Mouse (Mus musculus) cerebellum, adult 9-10 months (tissue): ENCODE measurements around the gene Dnaaf5.

ENCODE experiments used
- DNase-seq: peaks from one replicate; pipeline ENCODE4 v3.0.0; 2022

The Dnaaf5 gene

DNA sequence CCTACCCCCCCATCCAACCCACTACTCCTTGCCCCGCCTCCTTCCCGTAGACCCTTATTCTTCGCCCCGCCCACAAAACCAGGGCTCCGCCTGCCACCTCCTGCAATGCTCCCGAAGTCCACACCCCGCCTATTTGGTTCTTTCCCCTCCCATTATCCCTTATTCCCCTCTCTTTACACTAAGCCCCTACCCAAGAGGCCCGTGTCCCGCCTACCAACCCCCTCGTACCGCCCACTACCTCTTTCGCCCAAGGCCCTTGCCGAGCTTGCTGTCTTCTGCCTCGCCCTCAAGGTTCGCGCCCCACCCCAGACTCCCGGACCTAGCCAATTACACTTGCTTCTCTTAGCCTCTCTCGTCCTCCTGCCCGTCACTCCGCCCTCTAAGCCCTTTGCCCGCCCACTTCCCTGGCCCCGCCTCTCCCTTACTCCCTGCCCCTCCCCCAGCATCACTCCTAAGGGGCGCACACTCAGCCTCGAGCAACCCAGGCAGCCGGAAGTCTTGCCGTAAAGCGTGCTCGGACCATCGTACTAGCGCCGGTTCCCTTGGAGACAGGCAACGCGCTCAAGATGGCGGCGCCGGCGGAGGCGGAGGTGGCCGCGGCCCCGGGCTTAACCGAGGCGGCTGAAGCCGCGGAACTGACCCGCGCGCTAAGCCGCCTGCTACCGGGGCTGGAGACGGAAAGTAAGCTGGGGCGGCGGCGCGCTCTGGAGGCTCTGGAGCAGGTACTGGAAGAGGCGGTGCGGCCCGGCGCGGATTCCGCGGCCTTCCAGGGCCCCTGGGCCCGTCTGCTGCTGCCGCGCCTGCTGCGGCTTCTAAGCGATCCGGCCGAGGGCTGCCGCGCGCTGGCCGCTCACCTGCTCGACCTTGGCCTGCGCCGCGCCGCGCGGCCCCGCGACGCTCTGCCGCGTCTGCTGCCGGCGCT lies at the start of gene Dnaaf5, which contains the start of gene Prkar1b:
TSS of gene Dnaaf5 (plus strand) at position 543 of the 922 bp plus-strand sequence.
TSS of gene Prkar1b (minus strand) at position 321 of the 922 bp plus-strand sequence.
- peak; percentile 97 for DNase-seq

DNA sequence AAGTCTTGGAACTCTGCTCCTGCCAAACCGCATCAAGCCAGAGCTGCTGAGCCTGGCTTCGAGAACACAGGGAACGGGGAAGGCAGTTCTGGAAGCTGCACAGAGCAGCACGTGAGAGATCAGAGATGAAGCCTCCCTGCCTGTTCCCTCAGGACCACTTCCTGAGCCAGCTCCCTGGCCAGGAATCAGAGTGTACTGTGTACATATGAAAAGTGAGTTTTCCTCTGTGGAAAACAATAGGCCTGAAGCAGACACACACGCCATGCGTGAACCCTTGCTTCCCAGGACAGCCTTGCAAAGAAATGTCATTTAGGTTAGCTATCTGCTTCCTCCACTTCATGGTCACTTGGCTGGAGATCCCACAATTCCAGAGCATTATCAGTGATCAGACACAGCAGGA lies 48.2 kb upstream of the Dnaaf5 start:
- no peak for DNase-seq

DNA sequence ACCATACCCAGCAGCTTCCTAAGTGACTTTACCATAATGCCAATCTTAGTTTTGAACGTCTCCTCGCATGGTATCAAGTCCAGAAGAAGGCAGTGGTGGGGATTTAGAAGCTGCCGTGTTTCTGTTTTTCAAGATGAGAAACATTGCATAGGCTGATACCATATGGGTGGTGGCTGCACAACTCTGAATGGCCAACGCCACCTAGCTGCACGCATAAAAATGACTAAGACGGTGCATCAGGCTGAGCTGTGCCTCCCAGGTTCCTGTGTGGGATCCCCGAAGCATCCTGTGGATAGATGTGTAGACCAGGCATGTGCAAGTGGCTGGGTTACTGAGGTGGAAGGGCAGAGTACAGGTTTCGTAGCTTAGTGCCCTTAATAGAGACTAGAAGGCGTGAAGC lies 42.2 kb upstream of the Dnaaf5 start:
- no peak for DNase-seq

DNA sequence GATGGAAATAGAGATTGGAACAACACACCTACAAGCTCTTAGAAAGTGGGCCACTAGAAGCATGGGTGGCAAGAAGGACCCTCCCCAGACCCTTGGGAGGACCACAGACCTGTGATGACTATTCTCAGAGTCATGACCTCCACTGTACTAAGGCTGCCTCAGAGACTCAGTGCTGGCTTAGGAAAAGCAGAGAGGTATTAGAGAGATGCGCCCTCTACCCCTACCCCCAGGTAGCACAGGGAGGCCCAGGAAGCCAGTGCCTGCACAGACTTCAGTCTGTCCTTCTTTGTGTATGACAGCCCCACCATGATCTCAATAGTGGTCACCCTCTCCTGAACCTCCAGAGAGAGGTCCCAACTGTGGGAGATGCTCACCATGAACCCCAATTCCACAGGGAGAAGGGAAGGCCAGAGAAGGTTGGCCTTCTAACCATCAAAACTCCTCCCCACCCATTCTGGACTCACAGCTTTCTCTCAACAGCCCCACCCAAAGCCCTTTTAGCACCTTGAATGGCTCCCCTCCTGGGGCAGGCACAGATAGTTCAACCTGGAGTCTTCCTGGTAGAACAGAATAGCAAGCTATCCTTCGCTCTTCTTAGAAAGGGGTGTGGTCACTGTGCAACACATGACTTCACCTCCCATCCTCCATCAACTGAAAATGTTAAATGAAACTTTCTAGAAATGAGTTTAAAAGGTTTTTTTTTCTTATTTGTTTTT lies 39.7 kb upstream of the Dnaaf5 start:
- no peak for DNase-seq

DNA sequence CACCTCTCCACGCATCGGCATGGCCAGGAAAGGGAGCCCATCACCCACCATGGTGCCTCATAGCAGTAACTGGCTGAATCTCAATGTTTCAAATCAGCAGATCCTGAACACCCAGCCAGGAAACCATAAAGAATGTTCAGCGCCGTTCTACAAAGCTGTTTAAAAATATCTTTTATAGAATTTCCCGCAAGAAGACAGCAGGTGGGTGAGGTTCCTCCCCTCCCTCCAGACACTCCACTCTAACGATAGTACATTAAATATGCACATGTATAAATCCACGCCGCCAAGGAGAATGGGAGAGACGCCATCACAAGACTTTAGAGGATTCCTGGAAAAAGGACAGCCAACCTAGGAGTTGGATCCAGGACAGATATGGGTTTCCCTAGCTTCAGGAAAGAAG lies 38.0 kb upstream of the Dnaaf5 start:
- DNase-seq: no peak

DNA sequence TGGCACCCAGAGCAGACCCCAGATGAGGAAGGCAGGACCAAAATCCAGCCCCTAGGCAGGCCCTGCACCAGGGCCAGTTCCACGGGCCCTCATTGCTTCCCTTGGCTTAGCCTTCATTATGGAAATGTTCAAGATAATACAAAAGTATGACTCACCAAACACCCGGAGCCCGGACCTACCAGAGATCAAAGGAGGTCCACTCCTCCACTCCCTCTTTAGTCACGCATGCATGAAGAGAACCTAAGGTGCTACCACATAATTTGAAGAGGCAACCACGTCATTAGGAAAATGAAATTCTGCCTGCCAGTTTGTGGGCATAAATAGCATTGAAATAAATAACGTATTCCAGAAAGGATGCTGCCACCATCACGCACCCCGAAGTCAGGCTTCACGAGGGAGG lies 37.6 kb upstream of the Dnaaf5 start:
- DNase-seq: no peak

DNA sequence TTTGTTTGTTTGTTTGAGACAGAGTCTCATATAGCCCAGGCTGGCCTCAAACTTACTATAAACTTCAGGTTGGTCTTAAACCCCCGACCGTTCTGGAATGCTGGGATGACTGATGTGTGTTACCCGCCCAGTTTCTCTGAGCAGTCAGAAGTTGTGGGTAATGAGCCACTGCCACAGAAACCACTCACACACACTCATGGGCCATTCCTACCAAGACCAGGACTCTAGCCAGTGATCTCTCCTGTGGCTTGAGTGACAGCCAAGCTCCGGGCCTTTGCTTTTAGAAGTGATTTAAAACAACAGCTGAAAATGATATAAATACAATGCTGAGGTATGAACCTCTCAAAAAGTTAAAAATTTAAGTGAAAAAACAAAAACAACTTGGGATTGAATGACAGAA lies 35.1 kb upstream of the Dnaaf5 start:
- no peak for DNase-seq

DNA sequence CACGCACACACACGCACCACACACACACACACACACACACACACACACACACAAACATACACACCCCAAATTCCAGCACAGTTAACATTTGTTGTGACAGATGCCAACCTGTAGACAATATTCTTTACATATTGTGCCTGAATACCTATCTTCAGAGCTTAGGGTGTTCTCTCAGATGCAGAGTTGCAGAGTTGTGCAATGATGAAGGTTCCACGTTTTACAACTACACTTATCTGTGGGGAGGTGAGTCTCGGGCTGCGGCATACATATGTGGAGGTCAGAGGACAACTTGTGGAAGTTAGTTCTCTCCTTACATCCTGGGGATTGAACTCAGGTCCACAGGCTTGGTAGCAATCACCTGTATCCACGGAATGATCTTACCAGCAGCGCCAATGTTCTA lies 34.5 kb upstream of the Dnaaf5 start:
- no peak for DNase-seq

DNA sequence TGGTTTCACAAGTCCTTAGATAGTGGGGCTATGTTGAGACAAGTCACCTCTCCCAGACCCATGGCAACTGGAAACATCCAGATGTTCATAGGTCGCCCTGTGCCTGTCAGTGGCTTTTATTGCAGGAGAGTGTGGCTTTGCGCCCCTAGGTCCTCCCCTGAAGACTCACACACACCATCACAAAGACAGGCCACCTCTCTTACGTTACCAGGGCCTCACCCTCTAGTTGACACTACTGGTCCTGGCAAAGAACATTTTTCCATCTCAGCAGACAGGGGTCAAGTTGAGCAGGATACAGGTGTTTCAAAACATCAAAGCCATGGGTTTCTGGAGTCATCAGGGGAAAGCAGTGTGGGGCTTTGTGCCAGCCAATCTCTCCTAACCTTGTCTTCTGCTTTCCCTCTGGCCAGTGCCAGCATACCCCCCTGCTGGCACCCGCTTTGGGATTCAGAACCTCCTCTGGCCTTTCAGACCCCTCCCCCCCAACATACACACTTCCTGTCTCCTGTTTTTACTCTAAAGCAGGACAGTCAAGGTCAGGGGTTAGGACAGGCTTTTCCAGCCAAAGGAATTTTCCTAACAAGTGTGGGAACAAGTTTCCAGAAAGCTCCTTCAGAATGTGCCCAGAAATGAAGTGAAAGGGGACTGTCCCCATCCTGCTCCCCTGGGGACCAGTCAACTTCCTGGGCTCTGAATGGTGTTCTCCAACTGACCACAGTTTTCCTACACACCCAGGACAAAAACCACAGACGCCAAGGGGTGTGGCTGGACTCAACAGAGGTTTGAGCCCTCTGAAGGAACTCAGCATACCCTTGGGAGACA lies 31.7 kb upstream of the Dnaaf5 start:
- DNase-seq: no peak

DNA sequence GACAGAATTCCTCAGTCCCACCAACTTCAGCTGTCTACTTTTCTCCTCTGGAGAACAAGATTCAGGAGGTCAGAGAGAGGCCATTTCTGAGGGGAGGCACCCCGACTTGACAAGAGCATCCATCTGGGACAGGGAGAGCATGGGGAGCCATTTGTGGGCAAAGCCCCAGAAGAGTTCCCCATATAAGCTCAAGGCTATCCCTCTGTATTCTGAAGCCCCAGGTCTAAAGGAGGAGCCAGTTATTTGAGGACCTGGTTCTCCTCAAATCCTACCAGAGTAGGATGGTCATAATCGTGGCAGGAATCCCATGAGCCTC lies 31.1 kb upstream of the Dnaaf5 start:
- no peak for DNase-seq

DNA sequence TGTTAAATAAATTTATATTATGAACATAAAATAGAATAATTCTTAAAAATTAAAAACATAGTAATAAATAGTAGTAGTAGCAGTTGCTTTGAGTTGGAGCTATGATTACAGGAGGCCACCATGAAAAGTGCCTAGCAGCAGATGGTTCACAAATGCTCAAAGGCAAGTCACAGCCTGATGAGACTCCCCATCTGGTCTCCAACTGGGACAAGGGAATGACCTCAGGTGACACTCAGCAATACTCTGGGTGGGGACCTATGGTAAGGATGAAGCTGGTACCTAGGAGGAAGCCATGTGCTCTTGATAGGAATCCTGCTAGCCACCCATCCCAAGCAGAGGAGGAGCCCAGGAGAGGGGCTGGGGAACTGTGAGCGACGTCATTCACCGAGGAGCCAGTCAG lies 24.3 kb upstream of the Dnaaf5 start:
- peak; percentile 79 for DNase-seq

DNA sequence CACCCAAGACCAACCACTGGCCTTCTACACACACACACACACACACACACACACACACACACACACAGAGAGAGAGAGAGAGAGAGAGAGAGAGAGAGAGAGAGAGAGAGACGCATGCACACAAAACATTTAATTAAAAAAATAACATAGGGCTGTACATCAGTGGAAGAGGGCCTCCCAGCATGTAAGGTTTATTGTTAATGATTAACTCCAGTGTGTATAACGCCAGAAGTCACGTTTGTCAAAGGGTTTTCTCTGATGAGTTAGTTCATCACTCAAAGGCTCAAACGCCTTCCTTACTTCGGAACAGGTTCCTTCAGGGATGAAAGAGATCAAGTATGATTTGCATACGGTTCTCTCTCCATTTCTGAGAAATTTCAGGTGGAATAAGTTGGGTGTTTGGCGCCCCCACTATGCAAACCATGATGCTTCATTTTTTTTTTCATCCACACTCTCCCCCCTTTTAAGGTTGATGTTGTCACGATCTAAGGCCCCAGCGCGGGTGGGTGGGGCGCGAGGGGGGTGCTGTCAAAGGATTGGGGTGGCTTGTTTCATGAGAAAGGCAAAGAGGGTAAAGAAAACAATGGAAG lies 21.5 kb upstream of the Dnaaf5 start:
- peak; percentile 62 for DNase-seq

DNA sequence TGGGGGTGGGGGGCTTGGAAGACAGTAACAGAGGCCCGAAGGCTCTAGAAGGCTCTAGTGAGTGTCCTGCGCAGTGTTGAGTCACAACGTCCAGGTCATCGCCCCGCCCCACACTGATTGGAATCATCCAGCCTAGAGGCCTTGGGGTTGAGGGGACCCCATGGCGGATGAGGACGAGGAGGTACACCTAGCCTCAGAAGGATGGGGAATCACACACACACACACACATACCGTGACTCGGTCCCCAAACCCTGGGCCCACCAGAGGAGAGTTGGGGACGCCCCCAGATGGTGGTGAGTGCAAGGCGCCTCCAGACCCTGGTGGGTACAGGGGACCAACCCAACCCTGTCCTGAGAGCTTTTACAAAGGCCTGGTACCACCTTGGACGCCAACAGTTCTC lies 20.9 kb upstream of the Dnaaf5 start:
- DNase-seq: peak; percentile 77

DNA sequence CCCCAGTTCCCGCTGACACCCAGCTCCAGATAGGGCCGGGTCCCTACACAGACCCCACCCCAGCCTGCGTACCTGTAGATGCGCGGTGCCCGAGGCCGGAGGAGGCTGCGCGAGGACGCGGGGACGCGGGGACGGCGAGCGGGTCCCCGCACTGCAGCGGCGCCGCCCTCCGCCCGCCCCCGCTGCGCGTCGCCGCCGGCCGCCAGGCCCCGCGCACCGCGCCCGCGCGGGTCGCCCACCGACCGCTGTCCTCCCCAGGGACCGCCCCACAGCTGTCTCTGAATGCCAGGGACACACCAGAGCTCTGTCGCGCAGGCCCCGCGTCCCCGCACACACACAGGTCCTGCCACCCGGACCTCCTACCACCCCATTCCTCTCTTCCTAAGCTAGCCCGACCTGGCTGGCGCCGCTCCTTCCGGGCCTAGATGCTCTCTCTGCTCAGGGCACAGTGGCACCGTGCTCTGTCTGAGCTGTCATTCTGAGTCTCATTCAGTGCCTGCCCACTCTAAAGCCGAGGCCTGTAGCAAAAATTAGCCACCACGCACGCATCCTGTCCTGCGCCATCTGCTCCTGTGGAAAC lies 20.4 kb upstream of the Dnaaf5 start:
- DNase-seq: peak; percentile 88

DNA sequence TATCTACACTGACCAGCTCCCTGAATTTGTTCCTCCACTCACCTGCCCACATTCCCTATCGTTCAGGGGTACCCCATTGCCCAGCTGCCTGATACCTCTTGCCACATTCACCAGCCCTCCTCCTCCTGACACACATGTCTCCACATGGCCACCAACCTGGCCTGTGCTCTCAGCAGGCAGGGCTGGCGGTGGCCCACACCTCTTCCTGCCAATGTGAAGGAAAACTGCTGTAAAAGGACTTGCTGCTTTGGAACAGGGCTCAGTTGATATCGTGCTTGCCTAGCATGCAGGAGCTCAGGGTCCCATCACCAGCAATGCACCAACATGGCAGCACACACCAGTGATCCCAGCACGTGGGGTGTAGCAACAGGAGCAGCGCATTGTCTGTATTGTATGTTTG lies 19.7 kb upstream of the Dnaaf5 start:
- peak; percentile 74 for DNase-seq

DNA sequence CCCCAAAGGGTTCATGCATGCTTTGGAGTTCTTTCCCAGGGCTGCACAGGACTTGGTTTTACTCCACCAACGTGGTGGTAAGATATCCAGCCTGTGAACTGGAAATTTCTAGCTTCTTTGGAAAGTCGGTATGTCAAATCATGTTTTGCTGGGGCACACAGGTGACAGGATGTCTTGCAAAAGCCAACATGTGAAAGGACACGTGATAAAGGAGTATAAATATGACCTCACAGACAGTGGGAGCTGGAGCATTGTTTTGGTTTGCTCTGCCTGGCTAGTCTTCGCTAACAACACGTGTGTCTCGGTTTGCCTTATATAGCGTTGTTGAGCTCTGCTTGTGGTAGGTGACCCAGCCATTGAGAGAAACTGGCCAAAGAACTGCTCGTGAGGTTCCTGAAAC lies 15.5 kb upstream of the Dnaaf5 start:
- DNase-seq: no peak

DNA sequence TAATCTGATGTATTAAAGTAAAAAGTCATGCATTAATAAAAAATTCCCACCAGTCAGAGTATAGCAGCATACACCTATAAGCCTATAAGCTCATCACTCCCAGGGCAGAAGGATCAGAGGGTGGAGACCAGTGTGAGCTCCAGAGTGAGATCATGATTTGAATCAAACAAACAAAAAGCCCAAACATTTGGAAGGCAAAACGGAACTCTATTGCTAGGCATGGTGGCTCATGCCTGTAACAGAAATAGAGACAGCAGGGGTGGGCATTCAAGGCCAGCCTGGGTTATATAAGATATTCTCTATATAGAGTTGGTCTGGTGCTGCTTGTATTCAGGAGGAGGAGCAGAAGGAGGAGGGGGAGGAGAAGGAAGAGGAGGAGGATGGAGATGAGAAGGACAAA lies 13.7 kb upstream of the Dnaaf5 start:
- DNase-seq: peak; percentile 60

DNA sequence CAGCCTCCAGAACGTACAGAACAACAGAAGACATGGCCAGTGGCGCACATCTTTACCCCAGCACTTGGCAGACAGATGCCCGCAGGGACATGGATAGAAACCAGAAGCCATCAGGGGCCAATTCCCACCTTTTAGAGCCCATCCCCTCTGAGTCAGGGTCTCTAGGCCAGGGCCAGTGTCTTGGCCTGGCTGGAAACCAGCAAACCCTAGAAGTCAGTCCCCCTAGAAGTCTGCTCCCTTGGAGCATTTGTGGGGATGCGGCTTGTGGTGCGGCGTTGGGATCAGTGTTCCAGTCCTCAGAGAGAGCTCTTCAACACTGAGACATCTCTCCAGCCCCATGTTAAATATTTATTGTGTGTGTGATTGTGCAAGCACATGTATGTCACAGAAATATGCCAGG lies 12.8 kb upstream of the Dnaaf5 start:
- DNase-seq: peak; percentile 49

DNA sequence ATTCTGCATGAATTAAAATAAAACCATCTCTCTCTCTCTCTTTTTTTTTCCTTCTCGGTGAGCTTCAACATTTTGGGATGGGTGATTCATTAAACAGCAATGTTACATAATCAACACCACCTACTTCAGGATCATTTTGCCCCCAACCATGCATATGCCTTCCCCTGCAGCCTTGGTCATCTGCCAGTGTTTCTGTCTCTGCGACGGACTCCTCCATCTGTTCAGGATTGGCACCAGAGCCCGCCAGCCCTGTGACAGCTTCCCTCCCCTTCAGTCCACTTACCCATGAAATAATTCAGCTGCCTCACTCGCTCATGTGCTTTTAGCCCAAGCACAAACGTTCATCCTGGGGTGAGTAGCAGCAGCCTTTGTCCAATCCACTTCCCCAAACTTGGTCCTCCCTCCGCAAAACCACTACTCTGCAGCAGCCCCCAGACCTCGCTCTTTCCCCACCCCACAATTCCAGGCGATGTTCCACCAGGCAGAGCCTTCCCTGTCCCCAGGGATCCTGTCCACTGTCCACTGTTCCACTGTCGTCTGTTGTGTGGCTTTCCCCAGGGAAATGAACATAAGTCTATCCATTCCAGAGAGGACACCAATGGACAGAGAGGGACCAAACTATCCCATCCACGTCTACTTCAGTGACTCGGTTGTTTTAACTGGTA lies 11.6 kb upstream of the Dnaaf5 start:
- peak; percentile 99 for DNase-seq

DNA sequence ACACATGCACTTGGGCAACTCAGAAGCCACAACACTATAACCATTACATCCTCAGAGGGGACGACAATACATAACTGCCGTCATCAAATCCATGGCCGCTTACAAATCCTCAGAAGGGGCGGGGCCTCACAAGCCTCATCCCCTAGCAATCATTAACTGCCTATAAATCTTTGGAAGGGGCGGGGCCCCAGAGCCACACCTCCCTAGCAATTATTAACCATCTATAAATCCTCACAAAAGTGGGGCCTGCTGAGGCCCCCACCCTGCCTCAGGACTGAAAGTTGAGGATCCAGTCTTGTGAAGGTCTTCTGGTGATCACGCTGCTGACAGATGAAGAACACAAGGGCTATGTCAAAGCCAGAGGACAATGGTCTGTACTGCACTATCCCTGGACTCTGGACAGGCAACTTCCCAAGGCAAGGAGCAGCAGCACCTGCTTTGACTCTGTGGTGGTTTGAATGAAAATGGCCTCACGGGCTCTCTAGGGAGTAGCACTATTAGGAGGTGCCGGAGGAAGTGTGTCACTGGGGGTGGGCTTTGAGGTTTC lies 11.0 kb upstream of the Dnaaf5 start:
- DNase-seq: peak; percentile 75

DNA sequence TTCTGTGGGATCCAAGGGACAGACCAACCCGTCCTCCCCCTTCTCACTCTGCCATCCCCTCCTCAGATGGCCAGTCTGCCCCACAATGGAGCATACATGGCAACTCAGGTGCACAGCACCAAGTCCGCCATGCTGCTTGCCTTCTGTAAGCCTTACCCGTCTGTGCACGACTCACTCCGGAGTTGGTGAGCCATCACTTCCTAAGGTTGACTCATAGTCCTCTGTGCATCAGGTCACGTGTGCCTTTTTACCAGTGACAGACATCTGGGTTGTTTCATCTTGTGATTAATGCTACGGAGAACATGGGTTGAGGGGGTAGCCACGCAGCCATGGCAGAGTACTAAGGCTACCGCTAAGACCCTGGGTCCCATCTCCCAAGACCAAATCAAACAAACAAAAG lies 9.4 kb upstream of the Dnaaf5 start:
- DNase-seq: peak; percentile 40

DNA sequence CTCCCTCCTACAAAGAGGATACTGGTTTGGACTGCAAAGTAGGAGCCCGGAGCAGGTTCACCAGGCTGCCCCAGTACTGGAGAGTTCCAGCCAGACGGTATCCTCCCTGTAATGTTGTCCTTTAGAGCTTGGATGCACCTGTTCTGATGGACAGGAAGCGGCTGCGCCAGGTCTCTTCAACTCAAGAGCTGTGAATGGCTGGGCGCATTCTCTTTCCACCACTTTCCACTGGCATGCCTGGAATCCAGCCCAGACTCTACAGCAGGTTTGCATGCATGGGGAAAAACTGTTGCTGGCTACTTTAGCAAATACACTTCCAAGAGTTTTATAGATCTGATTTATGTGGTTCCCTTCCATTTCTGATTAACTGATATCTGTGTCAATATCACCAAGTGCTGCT lies 8.7 kb upstream of the Dnaaf5 start:
- DNase-seq: peak; percentile 65
